Mouse (Mus musculus): ENCODE results near the gene Pfn4.

DNA sequence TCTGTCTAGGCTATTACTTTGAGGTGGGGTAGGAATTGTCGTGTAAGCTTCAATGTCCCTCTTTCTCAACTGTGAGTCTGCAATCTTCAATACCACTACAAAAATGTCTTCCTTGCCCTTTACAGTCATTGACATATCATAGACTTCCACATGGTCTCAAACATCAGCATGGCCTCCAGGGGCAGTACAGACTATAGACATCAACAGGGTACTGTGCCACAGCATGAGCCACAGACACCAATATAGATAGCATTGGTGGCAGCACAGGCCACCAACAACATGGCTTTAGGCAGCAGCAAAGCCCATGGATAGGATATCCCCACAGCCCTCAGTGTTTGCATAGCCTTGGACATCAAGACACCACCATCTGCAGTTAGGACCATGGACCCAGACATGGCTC lies 12.4 kb downstream of the Pfn4 start:
- TF ChIP-seq CTCF (IDR thresholded peaks at IDR 0.05; ENCODE audit: low read depth) (no peak), EP300 (IDR thresholded peaks at IDR 0.05; ENCODE audit: low read depth) (no peak)

Measured in heart, postnatal 0 days (tissue).